Mouse (Mus musculus) intestine, embryonic 14.5 days (tissue): ENCODE measurements around the gene Hist2h2aa1. TPM values are rescaled to one million over a fixed set of nuclear protein-coding genes. Genes with fewer than 3 reads are reported as not detected.
"Not testable (repeated sequence)": the region's sequence is repeated elsewhere in the genome, so short reads cannot be mapped to it uniquely, and the experiment has no call there.

Experiments
- ATAC-seq: fragments of 200-750 bp; cut with Nextera tagmentation; replicated peaks from 2 replicates; pipeline ENCODE4 v1.8.0; 2017; ENCODE audit warnings: low read depth, moderate number of reproducible peaks, moderate TSS enrichment, moderate library complexity; ENCODE audit not compliant: low FRiP score, low TSS enrichment
- DNase-seq: peaks from one replicate; pipeline ENCODE4 v3.0.0-alpha.2; 2018; ENCODE audit warnings: low spot score
- H3K27ac ChIP-seq: fragments of 300-500 bp; sonication (generic); 2 replicates; pipeline ENCODE4 v1.5.1; 2014; ENCODE audit warnings: low read depth, mild to moderate bottlenecking, control low read depth
- H3K27me3 ChIP-seq: fragments of 300-500 bp; sonication (generic); replicated peaks from 2 replicates; pipeline ENCODE4 v1.6.1; 2014; ENCODE audit warnings: low read length, control low read depth; ENCODE audit not compliant: control insufficient read depth, insufficient read depth
- H3K36me3 ChIP-seq: fragments of 300-500 bp; sonication (generic); 2 replicates; pipeline ENCODE4 v1.6.1; 2014; ENCODE audit warnings: low read length, control low read depth; ENCODE audit not compliant: control insufficient read depth, insufficient read depth
- H3K4me1 ChIP-seq: fragments of 300-500 bp; sonication (generic); replicated peaks from 2 replicates; pipeline ENCODE4 v1.6.1; 2014; ENCODE audit warnings: low read length, control low read depth, mixed read lengths; ENCODE audit not compliant: control insufficient read depth, insufficient read depth
- H3K4me2 ChIP-seq: fragments of 300-500 bp; sonication (generic); 2 replicates; pipeline ENCODE4 v1.6.1; 2014; ENCODE audit warnings: low read length
- H3K4me3 ChIP-seq: fragments of 300-500 bp; sonication (generic); 2 replicates; pipeline ENCODE4 v1.5.1; 2014; ENCODE audit warnings: low read depth, low read length, control low read depth, mixed read lengths
- H3K9ac ChIP-seq: fragments of 300-500 bp; sonication (generic); 2 replicates; pipeline ENCODE4 v1.6.1; 2014; ENCODE audit warnings: mild to moderate bottlenecking, low read length
- H3K9me3 ChIP-seq: fragments of 300-500 bp; sonication (generic); 2 replicates; pipeline ENCODE4 v1.6.1; 2016; ENCODE audit warnings: low read length, control low read depth; ENCODE audit not compliant: control insufficient read depth
- WGBS: fragments of 180-500 bp; shearing (Covaris S2); extraction: QIAGEN DNeasy Blood & Tissue Kit; methylation state at CpG from one replicate; pipeline ENCODE4 v1.1.7; 2014; 5-methylcytosine and 5-hydroxymethylcytosine counted together
- polyA plus RNA-seq: library from polyadenylated mRNA; unstranded; fragments of >200 nt; fragmentation: Nextera tagmentation; extraction: Ambion mirVana; gene quantifications from 2 replicates; pipeline ENCODE4 v1.2.1, GENCODE M21; 2014

The Hist2h2aa1 gene
- polyA plus RNA-seq, 1 experiment from 2014 or later, result 16.3 TPM

- peak overlapping the region; percentile 86 for H3K27ac ChIP-seq
- H3K4me1 ChIP-seq, result peaks cover 11% of the 10 kb centered on the region
- peak overlapping the region; percentile 55 for H3K4me3 ChIP-seq
- 14% methylated on average over 7 of the region's 7 CpGs for WGBS
- peak overlapping the region; percentile 58 for H3K4me2 ChIP-seq
- ATAC-seq (no peak), DNase-seq (peak; percentile 71)
- H3K9me3 ChIP-seq, result no peaks in the 10 kb centered on the region
- peak overlapping the region; percentile 89 for H3K9ac ChIP-seq
- no peaks in the 10 kb centered on the region for H3K36me3 ChIP-seq
- H3K27me3 ChIP-seq, result no peaks in the 10 kb centered on the region
These were observed 7.9 kb upstream of the Hist2h2aa1 start for GRCm38 (mm10) chr3:96237335-96237903.

- H3K9me3 ChIP-seq, result no peaks in the 10 kb centered on the region
- H3K4me3 ChIP-seq, result peak overlapping the region; percentile 55
- H3K27me3 ChIP-seq, result no peaks in the 10 kb centered on the region
- under 1% methylated on average over 12 of the region's 12 CpGs for WGBS
- peak overlapping the region; percentile 58 for H3K4me2 ChIP-seq
- peak overlapping the region; percentile 86 for H3K27ac ChIP-seq
- H3K36me3 ChIP-seq, result no peaks in the 10 kb centered on the region
- no peak for DNase-seq
- no peak for ATAC-seq
- peaks cover 11% of the 10 kb centered on the region for H3K4me1 ChIP-seq
- peak overlapping the region; percentile 89 for H3K9ac ChIP-seq
These were observed 7.3 kb upstream of the Hist2h2aa1 start for GRCm38 (mm10) chr3:96237904-96238511.

- not testable (repeated sequence) for H3K9me3 ChIP-seq, DNase-seq, H3K36me3 ChIP-seq, H3K27me3 ChIP-seq
- H3K27ac ChIP-seq, result peak within 1 kb of the TSS; percentile 86
- H3K9ac ChIP-seq, result peak within 1 kb of the TSS; percentile 89
- WGBS, result under 1% methylated on average over 22 of the region's 68 CpGs
- H3K4me3 ChIP-seq, result peak within 1 kb of the TSS; percentile 55
- ATAC-seq, result peak; percentile 87
- peaks cover 16% of the 10 kb centered on the region for H3K4me1 ChIP-seq
- H3K4me2 ChIP-seq, result peak within 1 kb of the TSS; percentile 58
These were observed 6.1 kb upstream of the Hist2h2aa1 start, which contains the start of gene Hist2h3c2 for GRCm38 (mm10) chr3:96238954-96239793. Hist2h3c2 (minus strand) TSS chr3:96239127.

DNA sequence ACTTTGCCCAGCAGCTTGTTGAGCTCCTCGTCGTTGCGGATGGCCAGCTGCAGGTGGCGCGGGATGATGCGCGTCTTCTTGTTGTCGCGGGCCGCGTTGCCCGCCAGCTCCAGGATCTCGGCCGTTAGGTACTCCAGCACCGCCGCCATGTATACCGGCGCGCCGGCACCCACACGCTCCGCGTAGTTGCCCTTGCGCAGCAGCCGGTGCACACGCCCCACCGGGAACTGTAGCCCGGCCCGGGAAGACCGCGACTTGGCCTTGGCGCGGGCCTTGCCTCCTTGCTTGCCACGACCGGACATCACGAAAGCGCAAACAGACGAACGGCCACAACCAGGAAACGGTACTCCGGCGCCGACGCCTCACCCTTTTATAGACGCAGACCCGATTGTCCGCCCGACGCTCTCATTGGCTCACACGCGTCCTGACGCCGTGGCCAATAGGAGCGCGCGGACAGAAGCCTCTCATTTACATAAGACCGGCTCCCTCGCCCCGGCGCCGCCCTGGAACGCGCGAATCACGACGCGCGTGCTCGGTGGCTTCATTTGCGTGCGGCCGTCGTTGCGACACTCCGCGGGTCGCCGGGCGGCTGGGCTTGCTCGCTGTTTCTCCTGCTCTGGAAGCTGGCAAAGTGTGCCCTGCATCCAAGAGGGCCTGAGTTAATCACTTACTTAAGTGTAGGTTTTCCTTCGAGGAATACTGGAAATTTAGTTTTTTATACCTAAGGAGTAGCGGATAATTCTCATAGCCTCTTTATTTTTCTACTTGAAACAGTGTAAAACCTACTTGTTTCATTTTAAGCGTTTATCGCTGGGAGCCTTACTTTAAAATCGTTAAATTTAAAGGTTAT is 5.1 kb upstream of the Hist2h2aa1 start, which contains the start of gene Hist2h2aa2:
Hist2h2aa2 (minus strand) TSS at position 328 of the 850 bp plus-strand sequence.
- ATAC-seq, result peak; percentile 82
- 6% methylated on average over 16 of the region's 85 CpGs for WGBS
- H3K9ac ChIP-seq, result peak within 1 kb of the TSS; percentile 68

DNA sequence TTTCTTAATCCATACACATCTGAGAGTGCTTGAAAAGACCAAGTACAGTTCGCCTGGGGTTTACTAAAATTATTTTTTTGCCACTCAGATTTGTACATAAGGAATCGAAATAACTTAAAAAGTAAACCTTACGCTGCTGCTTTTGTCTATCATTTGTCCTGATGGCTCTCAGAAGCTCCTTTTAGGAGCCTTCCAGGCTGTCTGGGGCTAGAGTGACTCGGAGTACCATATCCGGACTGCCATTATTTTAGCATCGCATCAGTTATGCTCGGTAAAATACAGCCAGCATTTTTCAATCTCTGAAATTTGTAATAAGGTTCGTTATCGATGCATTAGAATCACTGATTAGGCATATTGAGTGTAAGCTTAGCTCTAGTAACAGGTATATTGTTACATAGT is 4.5 kb upstream of the Hist2h2aa1 start:
- Histone ChIP-seq H3K9me3 (no peaks in the 10 kb centered on the region), H3K9ac (peak overlapping the region; percentile 68), H3K36me3 (no peaks in the 10 kb centered on the region), H3K4me3 (peak overlapping the region; percentile 29), H3K27ac (peak overlapping the region; percentile 87), H3K4me1 (peaks cover 21% of the 10 kb centered on the region), H3K27me3 (no peaks in the 10 kb centered on the region), H3K4me2 (peak overlapping the region; percentile 51)
- no peak for DNase-seq
- WGBS, result 78% methylated on average over 9 of the region's 9 CpGs
- no peak for ATAC-seq

More for the DNA sequence above, 5.1 kb upstream of the Hist2h2aa1 start, which contains the start of gene Hist2h2aa2:
- DNase-seq, result peak; percentile 76
- Histone ChIP-seq H3K4me3 (peak within 1 kb of the TSS; percentile 29), H3K27ac (peak within 1 kb of the TSS; percentile 87), H3K4me1 (peaks cover 21% of the 10 kb centered on the region), H3K4me2 (peak within 1 kb of the TSS; percentile 51)
- not testable (repeated sequence) for H3K9me3 ChIP-seq, H3K36me3 ChIP-seq, H3K27me3 ChIP-seq

- Histone ChIP-seq H3K9me3 (no peaks in the 10 kb centered on the region), H3K9ac (peak overlapping the region; percentile 69), H3K36me3 (no peaks in the 10 kb centered on the region), H3K4me1 (peaks cover 18% of the 10 kb centered on the region), H3K4me3 (0 out of 2 replicates have a peak overlapping the region, but pooled peaks have one; percentile 39), H3K4me2 (peak overlapping the region; percentile 53), H3K27me3 (no peaks in the 10 kb centered on the region), H3K27ac (peak overlapping the region; percentile 93)
- no peak for DNase-seq
- 77% methylated on average over 7 of the region's 7 CpGs for WGBS
- ATAC-seq, result no peak
These were observed 1.2 kb upstream of the Hist2h2aa1 start for GRCm38 (mm10) chr3:96243921-96244572.

- not testable (repeated sequence) for H3K9ac ChIP-seq, H3K36me3 ChIP-seq, ATAC-seq, H3K27me3 ChIP-seq, H3K9me3 ChIP-seq, H3K4me2 ChIP-seq, DNase-seq
- WGBS, result 1% methylated on average over 10 of the region's 21 CpGs
- Histone ChIP-seq H3K4me1 (peaks cover 14% of the 10 kb centered on the region; the same call in 1 of the 2 replicates), H3K4me3 (peak overlapping the region; percentile 26), H3K27ac (0 out of 2 replicates have a peak overlapping the region, but pooled peaks have one; percentile 59)
These were observed 721 bp downstream of the Hist2h2aa1 start for GRCm38 (mm10) chr3:96246018-96246417.
